Mouse (Mus musculus): Measurements from ENCODE around the gene Gm4744. TPM values are rescaled to one million over a fixed set of nuclear protein-coding genes. Genes with fewer than 3 reads are reported as not detected.
"Not testable (repeated sequence)": the region's sequence is repeated elsewhere in the genome, so short reads cannot be mapped to it uniquely, and the experiment has no call there.

Gene Gm4744
- not detected in 2 replicates for polyA plus RNA-seq (2012)

- TF ChIP-seq GATA1 (IDR thresholded peaks at IDR 0.05; ENCODE audit: low read length) = no peak
Measured at GRCm38 (mm10) chr6:40951770-40952169, at the start of gene Gm4744. Gm4744 (minus strand) TSS chr6:40951870.

- not testable (repeated sequence) for TF ChIP-seq GATA1 (IDR thresholded peaks at IDR 0.05; ENCODE audit: low read length)
Measured at GRCm38 (mm10) chr6:40999379-40999778, 47.7 kb upstream of the Gm4744 start, which contains the start of gene Gm2663. Gm2663 (minus strand) TSS chr6:40999479.

- TF ChIP-seq GATA1 (IDR thresholded peaks at IDR 0.05; ENCODE audit: low read length) = not testable (repeated sequence)
Measured at GRCm38 (mm10) chr6:40964454-40964853, 12.8 kb upstream of the Gm4744 start, which contains the start of gene 1810009J06Rik. 1810009J06Rik (plus strand) TSS chr6:40964754.

- no peak for TF ChIP-seq GATA1 (IDR thresholded peaks at IDR 0.05; ENCODE audit: low read length)
Measured at GRCm38 (mm10) chr6:40953716-40954115, 2.0 kb upstream of the Gm4744 start.

- no peak for TF ChIP-seq GATA1 (IDR thresholded peaks at IDR 0.05; ENCODE audit: low read length)
Measured at GRCm38 (mm10) chr6:40940457-40940856, 11.2 kb downstream of the Gm4744 start, which contains the start of gene 1700074P13Rik. 1700074P13Rik (minus strand) TSS chr6:40940557.

- TF ChIP-seq GATA1 (IDR thresholded peaks at IDR 0.05; ENCODE audit: low read length) = no peak
Measured at GRCm38 (mm10) chr6:40919954-40920353, 31.7 kb downstream of the Gm4744 start.

GRCm38 (mm10) chr6:40900287-40900686 lies 51.4 kb downstream of the Gm4744 start, which contains the start of gene Prss58:
Prss58 (minus strand) TSS chr6:40900387.
- TF ChIP-seq GATA1 (IDR thresholded peaks at IDR 0.05; ENCODE audit: low read length) = no peak

Other genes with a start within 250 kb of the Gm4744 start
- gene Moxd2, start 64.4 kb downstream of the Gm4744 start, polyA plus RNA-seq (2012) = not detected in 2 replicates
- not detected in 2 replicates for gene Prss58, start 51.5 kb downstream of the Gm4744 start, polyA plus RNA-seq (2012)
- not detected in 2 replicates for gene 1700074P13Rik, start 11.3 kb downstream of the Gm4744 start, polyA plus RNA-seq (2012)
- not detected in 2 replicates for gene 1810009J06Rik, start 12.9 kb upstream of the Gm4744 start, polyA plus RNA-seq (2012)
- gene Gm2663, start 47.6 kb upstream of the Gm4744 start, polyA plus RNA-seq (2012) = not detected in 2 replicates
- not detected in 2 replicates for gene 2210010C04Rik, start 83.6 kb upstream of the Gm4744 start, polyA plus RNA-seq (2012)